Mouse (Mus musculus): Measurements from ENCODE around the gene Cfap61.

DNA sequence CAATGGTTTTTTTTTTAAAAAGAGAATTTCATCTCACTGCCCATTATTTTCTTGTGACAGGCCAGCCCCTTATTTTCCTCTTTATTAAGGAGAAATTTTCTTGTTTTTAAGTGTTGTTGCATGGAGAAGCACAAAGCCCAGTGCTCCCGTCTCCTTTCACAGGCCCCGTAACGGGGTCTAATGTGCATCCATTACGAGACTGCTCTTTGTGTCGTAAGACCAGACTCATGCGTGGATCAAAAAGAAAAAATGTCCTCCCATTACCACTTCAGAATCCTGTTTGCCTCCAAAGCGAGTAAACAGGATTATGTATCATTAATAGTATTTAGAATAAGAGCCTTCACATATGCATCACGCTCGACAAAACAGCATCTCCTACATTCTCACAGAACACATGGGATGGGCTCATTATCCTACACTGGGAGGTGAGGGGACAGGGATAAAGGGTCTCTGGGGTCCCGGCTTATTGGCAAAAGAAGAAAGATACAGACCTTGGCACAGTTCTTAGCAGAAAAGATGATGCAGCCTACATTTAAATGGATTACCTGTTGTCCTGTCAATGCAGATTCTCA is 166.0 kb downstream of the Cfap61 start:
- no peak for TF ChIP-seq CTCF (IDR thresholded peaks at IDR 0.05; ENCODE audit: low read depth, low read length)
- no peak for TF ChIP-seq GATA1 (IDR thresholded peaks at IDR 0.05; ENCODE audit: borderline replicate concordance, low read length)
- no peak for TF ChIP-seq TAL1 (conservative IDR thresholded peaks at IDR 0.05; ENCODE audit: low read depth, low read length)
- no peak for TF ChIP-seq POLR2AphosphoS5 (IDR thresholded peaks at IDR 0.05; ENCODE audit: insufficient replicate concordance, low read depth, low read length)
- no peak for TF ChIP-seq GATA2 (IDR thresholded peaks at IDR 0.05; ENCODE audit: borderline replicate concordance, low read depth, low read length)
